Mouse (Mus musculus) heart, adult 2 months (tissue): ENCODE measurements around the gene Mef2c. TPM values are rescaled to one million over a fixed set of nuclear protein-coding genes. Genes with fewer than 3 reads are reported as not detected.
A peak's percentile ranks its signal among the peaks of the same experiment; 100 is the strongest.

Experiments
- DNase-seq, 2 experiments: peaks; one replicate each; pipeline ENCODE4 v3.0.0; 2021
- H3K27ac ChIP-seq: fragments of 200-600 bp; 2 replicates; pipeline ENCODE4 v1.8.1; 2022
- H3K27me3 ChIP-seq: fragments of 200-500 bp; 2 replicates; pipeline ENCODE4 v1.6.1; 2012; ENCODE audit warnings: mild to moderate bottlenecking, low read length, inconsistent platforms, mixed read lengths; ENCODE audit not compliant: control insufficient read depth, insufficient read depth
- H3K36me3 ChIP-seq: fragments of 200-500 bp; 2 replicates; pipeline ENCODE4 v1.6.1; 2012; ENCODE audit warnings: low read length, inconsistent platforms; ENCODE audit not compliant: control insufficient read depth, insufficient read depth
- H3K4me1 ChIP-seq: fragments of 200-500 bp; 2 replicates; pipeline ENCODE4 v1.6.1; 2011; ENCODE audit warnings: low read length; ENCODE audit not compliant: control insufficient read depth, insufficient read depth
- H3K4me3 ChIP-seq: fragments of 200-600 bp; 2 replicates; pipeline ENCODE4 v1.8.1; 2022
- H3K79me2 ChIP-seq: fragments of 200-500 bp; replicated peaks from 2 replicates; pipeline ENCODE4 v1.6.1; 2012; ENCODE audit warnings: mild to moderate bottlenecking, inconsistent platforms, low read length, moderate library complexity, mixed read lengths; ENCODE audit not compliant: control insufficient read depth, insufficient read depth
- H3K9ac ChIP-seq: fragments of 200-500 bp; 2 replicates; pipeline ENCODE4 v1.6.1; 2012; ENCODE audit warnings: low read depth, mild to moderate bottlenecking, control low read depth, inconsistent platforms, low read length, mixed read lengths
- CTCF ChIP-seq: fragments of 200-600 bp; IDR thresholded peaks from 2 replicates; pipeline ENCODE4 v1.8.1; 2022; ENCODE audit warnings: antibody characterized with exemption, mild to moderate bottlenecking, moderate library complexity
- EP300 ChIP-seq: fragments of 200-500 bp; IDR thresholded peaks from 2 replicates; pipeline ENCODE4 v1.6.1; 2011; ENCODE audit warnings: low read depth, low read length, control low read depth; ENCODE audit not compliant: insufficient read depth
- POLR2A ChIP-seq: fragments of 200-500 bp; IDR thresholded peaks from 2 replicates; pipeline ENCODE4 v1.6.1; 2011; ENCODE audit warnings: mild to moderate bottlenecking, low read depth, low read length, control low read depth; ENCODE audit not compliant: insufficient read depth
- WGBS: fragments of 180-500 bp; shearing (Covaris S2); methylation state at CpG from one replicate; pipeline ENCODE4 v1.1.7; 2018; 5-methylcytosine and 5-hydroxymethylcytosine counted together
- intact Hi-C: fragments of 180-260 bp; cut with DNase I; formaldehyde crosslinking; loops from one replicate; pipeline ENCODE4 v1.15.1; 2025
- polyA plus RNA-seq: library from polyadenylated mRNA; depleted of rRNA; stranded (reverse); fragments of >200 nt; gene quantifications from 2 replicates; pipeline ENCODE4 v1.2.3, GENCODE M21; 2012
- total RNA-seq, 2 experiments: library from RNA; stranded (reverse); gene quantifications; 2 replicates each; pipeline ENCODE4 v1.2.3; 2021

Mef2c gene
- total and polyA plus RNA-seq, 3 experiments, result 35.5 to 74.1 (median 56.5) TPM

GRCm38 (mm10) chr13:83517660-83518609, 14.1 kb downstream of the Mef2c start:
- no peaks in the 10 kb centered on the region for H3K27me3 ChIP-seq
- H3K4me1 ChIP-seq, result no peaks in the 10 kb centered on the region; the same call in 1 of the 2 replicates
- intact Hi-C loops, result no loop called here
- H3K79me2 ChIP-seq, result no peaks in the 10 kb centered on the region
- WGBS, result 2% methylated on average over 27 of the region's 27 CpGs
- H3K9ac ChIP-seq, result peak overlapping the region; percentile 65
- peak; percentile 45; the same call in 1 of the 2 replicates for TF ChIP-seq POLR2A
- TF ChIP-seq CTCF, result no peak
- H3K36me3 ChIP-seq, result no peaks in the 10 kb centered on the region
- peak; percentile 79 to 81 for DNase-seq
- peak overlapping the region; percentile 53 for H3K4me3 ChIP-seq
- H3K27ac ChIP-seq, result peak overlapping the region; percentile 76

GRCm38 (mm10) chr13:83520807-83521206, 17.0 kb downstream of the Mef2c start:
- TF ChIP-seq EP300, result no peak
- TF ChIP-seq CTCF, result no peak
- TF ChIP-seq POLR2A, result no peak
- no peak overlapping the region for H3K9ac ChIP-seq
- DNase-seq, result no peak
- no peaks in the 10 kb centered on the region; the same call in 1 of the 2 replicates for H3K4me1 ChIP-seq
- no peaks in the 10 kb centered on the region for H3K27me3 ChIP-seq
- no peaks in the 10 kb centered on the region for H3K79me2 ChIP-seq
- no peak overlapping the region for H3K27ac ChIP-seq
- intact Hi-C loops, result loop anchor here (10.0 kb wide), 1 partner anchor 1736 kb away; the partner anchor contains the start of gene Cetn3
- WGBS, result 89% methylated on average over 4 of the region's 4 CpGs
- no peaks in the 10 kb centered on the region for H3K36me3 ChIP-seq
- no peak overlapping the region for H3K4me3 ChIP-seq

- Histone ChIP-seq H3K4me1 (peaks cover 2% of the 10 kb centered on the region), H3K79me2 (peaks cover 3% of the 10 kb centered on the region), H3K27ac (peak overlapping the region; percentile 95), H3K4me3 (peak overlapping the region; percentile 75), H3K36me3 (peaks cover 5% of the 10 kb centered on the region), H3K9ac (peak overlapping the region; percentile 25), H3K27me3 (no peaks in the 10 kb centered on the region)
- 2% methylated on average over 35 of the region's 35 CpGs for WGBS
- intact Hi-C loops, result loop anchor here (10.0 kb wide), 1 partner anchor 1739 kb away; the partner anchor contains the start of gene Cetn3
- peak; percentile 81 to 83 for DNase-seq
- TF ChIP-seq EP300 (0 out of 2 replicates have a peak, but pooled peaks have one; percentile 41), CTCF (no peak), POLR2A (peak; percentile 82)
These were observed 19.6 kb downstream of the Mef2c start for GRCm38 (mm10) chr13:83523232-83523969.

GRCm38 (mm10) chr13:83524159-83524901, 20.5 kb downstream of the Mef2c start:
- intact Hi-C loops, result loop anchor here (2.0 to 10.0 kb wide), 4 partner anchors 48 to 1740 kb away; partner anchors contain the start of gene Cetn3
- WGBS, result under 1% methylated on average over 43 of the region's 43 CpGs
- Histone ChIP-seq H3K79me2 (peaks cover 3% of the 10 kb centered on the region), H3K27ac (peak overlapping the region; percentile 95), H3K4me1 (peaks cover 4% of the 10 kb centered on the region; the same call in 1 of the 2 replicates), H3K9ac (peak overlapping the region; percentile 80), H3K27me3 (no peaks in the 10 kb centered on the region), H3K4me3 (peak overlapping the region; percentile 75), H3K36me3 (peaks cover 8% of the 10 kb centered on the region)
- TF ChIP-seq CTCF (no peak), EP300 (peak; percentile 49; the same call in 1 of the 2 replicates), POLR2A (peak; percentile 96)
- peak; percentile 84 to 88 for DNase-seq
